Mouse (Mus musculus) forebrain, embryonic 11.5 days (tissue): ENCODE results near the gene Hsd11b1. TPM values are rescaled to one million over a fixed set of nuclear protein-coding genes. Genes with fewer than 3 reads are reported as not detected.

Experiments
- ATAC-seq: fragments of 200-750 bp; cut with Nextera tagmentation; replicated peaks from 2 replicates; pipeline ENCODE4 v1.8.0; 2017; ENCODE audit warnings: moderate TSS enrichment; ENCODE audit not compliant: low FRiP score
- DNase-seq: peaks from one replicate; pipeline ENCODE4 v3.0.0-alpha.2; 2017; ENCODE audit warnings: low spot score
- H3K27ac ChIP-seq: fragments of 300-500 bp; sonication (generic); 2 replicates; pipeline ENCODE4 v1.5.1; 2014; ENCODE audit warnings: low read depth, low read length
- H3K27me3 ChIP-seq: fragments of 300-500 bp; sonication (generic); 2 replicates; pipeline ENCODE4 v1.6.1; 2014; ENCODE audit warnings: mild to moderate bottlenecking, low read length, mixed read lengths; ENCODE audit not compliant: control insufficient read depth, insufficient read depth
- H3K36me3 ChIP-seq: fragments of 300-500 bp; sonication (generic); 2 replicates; pipeline ENCODE4 v1.6.1; 2014; ENCODE audit warnings: mild to moderate bottlenecking, low read length, moderate library complexity, mixed read lengths; ENCODE audit not compliant: control insufficient read depth, insufficient read depth
- H3K4me1 ChIP-seq: fragments of 300-500 bp; sonication (generic); replicated peaks from 2 replicates; pipeline ENCODE4 v1.6.1; 2014; ENCODE audit warnings: low read length, mixed read lengths; ENCODE audit not compliant: control insufficient read depth, insufficient read depth
- H3K4me2 ChIP-seq: fragments of 300-500 bp; sonication (generic); 2 replicates; pipeline ENCODE4 v1.6.1; 2014; ENCODE audit warnings: low read depth, mild to moderate bottlenecking, low read length, moderate library complexity, mixed read lengths; ENCODE audit not compliant: severe bottlenecking
- H3K4me3 ChIP-seq: fragments of 300-500 bp; sonication (generic); 2 replicates; pipeline ENCODE4 v1.5.1; 2014; ENCODE audit warnings: low read depth, low read length
- H3K9ac ChIP-seq: fragments of 300-500 bp; sonication (generic); 2 replicates; pipeline ENCODE4 v1.6.1; 2014; ENCODE audit warnings: low read length
- H3K9me3 ChIP-seq: fragments of 300-500 bp; sonication (generic); 2 replicates; pipeline ENCODE4 v1.6.1; 2016; ENCODE audit warnings: low read length, mixed read lengths; ENCODE audit not compliant: control insufficient read depth
- WGBS: fragments of 180-500 bp; shearing (Covaris S2); extraction: QIAGEN DNeasy Blood & Tissue Kit; methylation state at CpG from one replicate; pipeline ENCODE4 v1.1.7; 2014; 5-methylcytosine and 5-hydroxymethylcytosine counted together
- polyA plus RNA-seq: library from polyadenylated mRNA; unstranded; fragments of >200 nt; fragmentation: Nextera tagmentation; extraction: Ambion mirVana; gene quantifications from 2 replicates; pipeline ENCODE4 v1.2.1, GENCODE M21; 2014

Gene Hsd11b1
- polyA plus RNA-seq, 1 experiment from 2014 or later: not detected

- H3K4me3 ChIP-seq: no peak overlapping the region
- no peak for DNase-seq
- no peak for ATAC-seq
- H3K27me3 ChIP-seq: no peaks in the 10 kb centered on the region
- no peak overlapping the region for H3K27ac ChIP-seq
- no peak overlapping the region for H3K4me2 ChIP-seq
- H3K36me3 ChIP-seq: no peaks in the 10 kb centered on the region
- H3K9me3 ChIP-seq: no peaks in the 10 kb centered on the region
- WGBS: 61% methylated on average over 4 of the region's 4 CpGs
- no peaks in the 10 kb centered on the region; the same call in 1 of the 2 replicates for H3K4me1 ChIP-seq
- H3K9ac ChIP-seq: no peak overlapping the region
Measured at GRCm38 (mm10) chr1:193242863-193243262, 21.0 kb downstream of the Hsd11b1 start.

DNA sequence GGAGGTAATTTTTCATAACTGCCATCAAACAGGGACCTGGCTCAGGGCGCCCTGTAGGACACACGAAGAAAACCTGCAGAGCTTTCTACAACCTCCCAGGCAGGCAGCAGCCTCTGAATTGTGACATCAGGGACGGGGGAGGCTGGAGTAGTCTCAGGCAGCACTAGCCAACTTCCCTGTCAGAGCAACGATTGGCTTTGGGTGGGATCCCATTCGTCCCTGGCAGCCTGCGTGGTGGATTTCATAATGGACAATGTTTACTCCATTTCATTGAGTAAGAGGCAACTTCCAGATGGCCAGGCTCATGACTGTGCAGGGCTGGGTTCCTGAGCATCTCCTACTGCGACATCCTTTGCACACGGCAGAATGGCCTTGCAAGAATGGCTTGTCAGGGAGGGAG is 21.6 kb downstream of the Hsd11b1 start:
- no peak overlapping the region for H3K4me2 ChIP-seq
- no peaks in the 10 kb centered on the region for H3K9me3 ChIP-seq
- no peaks in the 10 kb centered on the region for H3K27me3 ChIP-seq
- no peaks in the 10 kb centered on the region; the same call in 1 of the 2 replicates for H3K4me1 ChIP-seq
- no peak overlapping the region for H3K27ac ChIP-seq
- WGBS: 81% methylated on average over 8 of the region's 8 CpGs
- DNase-seq (no peak), ATAC-seq (no peak)
- no peaks in the 10 kb centered on the region for H3K36me3 ChIP-seq
- no peak overlapping the region for H3K4me3 ChIP-seq
- H3K9ac ChIP-seq: no peak overlapping the region

- Histone ChIP-seq H3K36me3 (no peaks in the 10 kb centered on the region), H3K4me3 (no peak overlapping the region), H3K9ac (no peak overlapping the region), H3K27ac (no peak overlapping the region), H3K4me1 (no peaks in the 10 kb centered on the region; the same call in 1 of the 2 replicates), H3K4me2 (no peak overlapping the region), H3K9me3 (no peaks in the 10 kb centered on the region), H3K27me3 (no peaks in the 10 kb centered on the region)
- 90% methylated on average over 4 of the region's 4 CpGs for WGBS
- DNase-seq (no peak), ATAC-seq (no peak)
Measured at GRCm38 (mm10) chr1:193241436-193241835, 22.4 kb downstream of the Hsd11b1 start.

- Histone ChIP-seq H3K27ac (no peak overlapping the region), H3K4me1 (no peaks in the 10 kb centered on the region; the same call in 1 of the 2 replicates), H3K36me3 (no peaks in the 10 kb centered on the region), H3K9ac (no peak overlapping the region), H3K4me3 (no peak overlapping the region), H3K27me3 (no peaks in the 10 kb centered on the region), H3K4me2 (no peak overlapping the region), H3K9me3 (no peaks in the 10 kb centered on the region)
- 79% methylated on average over 4 of the region's 4 CpGs for WGBS
- ATAC-seq (no peak), DNase-seq (no peak)
Measured at GRCm38 (mm10) chr1:193238426-193238825, 25.4 kb downstream of the Hsd11b1 start.

- H3K4me1 ChIP-seq: no peaks in the 10 kb centered on the region
- ATAC-seq (no peak), DNase-seq (no peak)
- no peak overlapping the region for H3K4me2 ChIP-seq
- 92% methylated on average over 7 of the region's 7 CpGs for WGBS
- H3K9me3 ChIP-seq: no peaks in the 10 kb centered on the region
- no peak overlapping the region for H3K9ac ChIP-seq
- no peak overlapping the region for H3K27ac ChIP-seq
- no peak overlapping the region for H3K4me3 ChIP-seq
- no peaks in the 10 kb centered on the region for H3K36me3 ChIP-seq
- no peaks in the 10 kb centered on the region for H3K27me3 ChIP-seq
Measured at GRCm38 (mm10) chr1:193234930-193235329, 28.9 kb downstream of the Hsd11b1 start.

- Histone ChIP-seq H3K27me3 (no peaks in the 10 kb centered on the region), H3K27ac (no peak overlapping the region), H3K9ac (no peak overlapping the region), H3K4me2 (no peak overlapping the region), H3K36me3 (no peaks in the 10 kb centered on the region), H3K9me3 (no peaks in the 10 kb centered on the region), H3K4me1 (no peaks in the 10 kb centered on the region), H3K4me3 (no peak overlapping the region)
- WGBS: 94% methylated on average over 2 of the region's 2 CpGs
- DNase-seq (no peak), ATAC-seq (no peak)
Measured at GRCm38 (mm10) chr1:193234130-193234645, 29.7 kb downstream of the Hsd11b1 start.

- H3K4me3 ChIP-seq: no peak overlapping the region
- ATAC-seq (no peak), DNase-seq (no peak)
- H3K27ac ChIP-seq: no peak overlapping the region
- 86% methylated on average over 2 of the region's 2 CpGs for WGBS
- H3K4me1 ChIP-seq: no peaks in the 10 kb centered on the region
- H3K27me3 ChIP-seq: no peaks in the 10 kb centered on the region
- H3K4me2 ChIP-seq: no peak overlapping the region
- H3K9me3 ChIP-seq: no peaks in the 10 kb centered on the region
- H3K36me3 ChIP-seq: no peaks in the 10 kb centered on the region
- no peak overlapping the region for H3K9ac ChIP-seq
Measured at GRCm38 (mm10) chr1:193232732-193233131, 31.1 kb downstream of the Hsd11b1 start.

- Histone ChIP-seq H3K9ac (no peak overlapping the region), H3K4me2 (no peak overlapping the region), H3K4me3 (no peak overlapping the region), H3K4me1 (no peaks in the 10 kb centered on the region), H3K27me3 (no peaks in the 10 kb centered on the region), H3K27ac (no peak overlapping the region), H3K36me3 (no peaks in the 10 kb centered on the region), H3K9me3 (no peaks in the 10 kb centered on the region)
- 74% methylated on average over 5 of the region's 5 CpGs for WGBS
- ATAC-seq (no peak), DNase-seq (no peak)
Measured at GRCm38 (mm10) chr1:193230935-193231334, 32.9 kb downstream of the Hsd11b1 start.

DNA sequence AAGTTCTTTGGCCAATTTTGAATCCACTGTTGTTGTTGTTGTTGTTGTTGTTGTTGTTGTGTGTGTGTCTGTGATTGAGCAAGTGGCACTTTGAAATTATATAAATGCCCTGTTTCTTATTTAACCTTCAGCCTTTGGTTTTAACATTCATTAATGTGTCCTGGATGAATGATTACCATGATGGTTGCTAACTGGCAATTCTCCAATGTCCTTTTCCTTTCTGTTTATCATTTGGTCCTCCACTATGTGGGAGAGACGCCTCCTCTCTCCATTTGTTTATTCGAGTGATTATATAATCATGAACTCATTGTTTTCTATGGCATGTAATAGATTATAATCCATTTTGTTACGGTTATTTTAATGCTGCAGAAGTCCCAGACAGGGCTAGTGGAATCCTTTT is 33.3 kb downstream of the Hsd11b1 start:
- DNase-seq (no peak), ATAC-seq (no peak)
- Histone ChIP-seq H3K4me3 (no peak overlapping the region), H3K4me2 (no peak overlapping the region), H3K9me3 (no peaks in the 10 kb centered on the region), H3K27me3 (no peaks in the 10 kb centered on the region), H3K27ac (no peak overlapping the region), H3K4me1 (0 out of 2 replicates have a peak, but pooled peaks cover under 1% of the 10 kb centered on the region), H3K9ac (no peak overlapping the region), H3K36me3 (no peaks in the 10 kb centered on the region)
- WGBS: 83% methylated on average over 3 of the region's 3 CpGs
